Mouse (Mus musculus) MEL (cell line): Measurements from ENCODE around the gene Tbx3.

Experiments
- CTCF ChIP-seq, 3 experiments: IDR thresholded peaks in 2 of 3; conservative IDR thresholded peaks in 1 of 3; 2 replicates each; pipeline ENCODE4 v1.5.1; 2011 to 2012; ENCODE audit warnings: low read length in 3 of 3, low read depth in 2 of 3, mild to moderate bottlenecking in 2 of 3, improper control_type of control experiment in 1 of 3, inconsistent platforms in 1 of 3, mixed read lengths in 1 of 3, moderate library complexity in 1 of 3; ENCODE audit not compliant: control insufficient read depth in 1 of 3, insufficient read depth in 1 of 3, poor library complexity in 1 of 3, severe bottlenecking in 1 of 3
- E2F4 ChIP-seq: IDR thresholded peaks from 2 replicates; pipeline ENCODE4 v1.6.1; 2011; ENCODE audit warnings: low read depth, low read length, improper control_type of control experiment, borderline replicate concordance
- EP300 ChIP-seq, 2 experiments: IDR thresholded peaks; 2 replicates each; pipeline ENCODE4 v1.6.1; 2011; ENCODE audit warnings: improper control_type of control experiment in 2 of 2, low read length in 2 of 2, low read depth in 1 of 2, mild to moderate bottlenecking in 1 of 2
- ETS1 ChIP-seq: IDR thresholded peaks from 2 replicates; pipeline ENCODE4 v1.6.1; 2012; ENCODE audit warnings: low read depth, mild to moderate bottlenecking, inconsistent platforms, low read length, improper control_type of control experiment, moderate library complexity
- GATA1 ChIP-seq: IDR thresholded peaks from 2 replicates; pipeline ENCODE4 v1.6.1; 2011; ENCODE audit warnings: low read depth, low read length, improper control_type of control experiment
- HCFC1 ChIP-seq: IDR thresholded peaks from 2 replicates; pipeline ENCODE4 v1.6.1; 2012; ENCODE audit warnings: low read depth, mild to moderate bottlenecking, inconsistent platforms, low read length, improper control_type of control experiment, moderate library complexity
- JUND ChIP-seq: IDR thresholded peaks from 2 replicates; pipeline ENCODE4 v1.6.1; 2011; ENCODE audit warnings: low read depth, mild to moderate bottlenecking, improper control_type of control experiment, low read length
- MAX ChIP-seq: IDR thresholded peaks from 2 replicates; pipeline ENCODE4 v1.6.1; 2011; ENCODE audit warnings: low read length, improper control_type of control experiment
- MYC ChIP-seq: IDR thresholded peaks from 2 replicates; pipeline ENCODE4 v1.6.1; 2011; ENCODE audit warnings: low read depth, mild to moderate bottlenecking, low read length, improper control_type of control experiment, moderate library complexity
- POLR2A ChIP-seq, 2 experiments: IDR thresholded peaks; 2 replicates each; pipeline ENCODE4 v1.6.1; 2011 to 2012; ENCODE audit warnings: low read length in 2 of 2, mild to moderate bottlenecking in 2 of 2, control low read depth in 1 of 2, improper control_type of control experiment in 1 of 2, low read depth in 1 of 2, moderate library complexity in 1 of 2; ENCODE audit not compliant: control insufficient read depth in 1 of 2, insufficient read depth in 1 of 2, poor library complexity in 1 of 2
- TCF12 ChIP-seq: IDR thresholded peaks from 2 replicates; pipeline ENCODE4 v1.6.1; 2014; ENCODE audit warnings: low read depth, mild to moderate bottlenecking, inconsistent platforms, low read length, improper control_type of control experiment, moderate library complexity
- USF1 ChIP-seq: IDR thresholded peaks from 2 replicates; pipeline ENCODE4 v1.6.1; 2014; ENCODE audit warnings: low read depth, mild to moderate bottlenecking, inconsistent platforms, low read length, improper control_type of control experiment, moderate library complexity

GRCm38 (mm10) chr5:119686199-119686964 is 15.9 kb downstream of the Tbx3 start:
- TF ChIP-seq CTCF (IDR thresholded peaks at IDR 0.05 in 2 of 3, conservative IDR thresholded peaks at IDR 0.05 in 1 of 3; ENCODE audit: control insufficient read depth in 1 of 3, insufficient read depth in 1 of 3, low read depth in 2 of 3, low read length in 3 of 3, poor library complexity in 1 of 3, severe bottlenecking in 1 of 3) = no peak
- TF ChIP-seq EP300 (IDR thresholded peaks at IDR 0.05; ENCODE audit: low read depth in 1 of 2, low read length in 2 of 2) = no peak
- TF ChIP-seq JUND = no peak
- no peak for TF ChIP-seq USF1
- no peak for TF ChIP-seq HCFC1
- no peak for TF ChIP-seq POLR2A (IDR thresholded peaks at IDR 0.05; ENCODE audit: control insufficient read depth in 1 of 2, insufficient read depth in 1 of 2, low read depth in 1 of 2, low read length in 2 of 2, poor library complexity in 1 of 2)
- TF ChIP-seq MAX = no peak
- TF ChIP-seq ETS1 = no peak
- TF ChIP-seq MYC = no peak
- no peak for TF ChIP-seq GATA1
- no peak for TF ChIP-seq E2F4
- TF ChIP-seq TCF12 = no peak
